Mouse (Mus musculus) ES-Bruce4 (cell line): ENCODE measurements around the gene Gemin5.

Experiments
- CTCF ChIP-seq: IDR thresholded peaks from one replicate; pipeline ENCODE4 v1.8.1; 2011; ENCODE audit warnings: low read depth, low read length
- EP300 ChIP-seq: IDR thresholded peaks from 2 replicates; pipeline ENCODE4 v1.6.1; 2011; ENCODE audit warnings: low read depth, low read length; ENCODE audit not compliant: insufficient read depth
- POLR2A ChIP-seq: IDR thresholded peaks from one replicate; pipeline ENCODE4 v1.8.1; 2011; ENCODE audit warnings: low read length; ENCODE audit not compliant: insufficient read depth

- TF ChIP-seq POLR2A (no peak), CTCF (no peak), EP300 (no peak)
Measured at GRCm38 (mm10) chr11:58107664-58108337, 60.5 kb downstream of the Gemin5 start.
